Mouse (Mus musculus): ENCODE results near the gene Golph3. TPM values are rescaled to one million over a fixed set of nuclear protein-coding genes. Genes with fewer than 3 reads are reported as not detected.

Gene Golph3
- polyA plus RNA-seq, 1 experiment from 2014 or later = 85.1 TPM

- Histone ChIP-seq H3K4me1 (replicated peaks) (0 out of 2 replicates have a peak, but pooled peaks cover 7% of the 10 kb centered on the region), H3K9me3 (no peaks in the 10 kb centered on the region), H3K9ac (peak within 1 kb of the TSS; percentile 98), H3K27ac (peak within 1 kb of the TSS; percentile 96), H3K27me3 (replicated peaks) (no peaks in the 10 kb centered on the region), H3K4me3 (replicated peaks) (peak within 1 kb of the TSS; percentile 81), H3K4me2 (replicated peaks) (peak within 1 kb of the TSS; percentile 76), H3K36me3 (no peaks in the 10 kb centered on the region)
- under 1% methylated on average over 70 of the region's 70 CpGs for WGBS
- ATAC-seq = peak; percentile 48
Measured at GRCm38 (mm10) chr15:12321788-12322621, 755 bp downstream of the Golph3 start, which contains the start of gene 1810049J17Rik. Gene 1810049J17Rik, minus strand, starts transcription at chr15:12321899.

GRCm38 (mm10) chr15:12322676-12323402 is 1.6 kb downstream of the Golph3 start:
- 7% methylated on average over 9 of the region's 9 CpGs for WGBS
- no peak for ATAC-seq
- Histone ChIP-seq H3K36me3 (no peaks in the 10 kb centered on the region), H3K27me3 (replicated peaks) (no peaks in the 10 kb centered on the region), H3K9ac (peak overlapping the region; percentile 98), H3K4me3 (replicated peaks) (peak overlapping the region; percentile 81), H3K4me1 (replicated peaks) (0 out of 2 replicates have a peak, but pooled peaks cover 7% of the 10 kb centered on the region), H3K9me3 (no peaks in the 10 kb centered on the region), H3K4me2 (replicated peaks) (peak overlapping the region; percentile 64), H3K27ac (no peak overlapping the region)

GRCm38 (mm10) chr15:12324326-12324725 is 3.1 kb downstream of the Golph3 start:
- H3K4me1 ChIP-seq (replicated peaks) = 0 out of 2 replicates have a peak, but pooled peaks cover 7% of the 10 kb centered on the region
- 91% methylated on average over 1 of the region's 1 CpGs for WGBS
- no peak overlapping the region for H3K27ac ChIP-seq
- H3K9me3 ChIP-seq = no peaks in the 10 kb centered on the region
- no peaks in the 10 kb centered on the region for H3K36me3 ChIP-seq
- no peak overlapping the region for H3K4me3 ChIP-seq (replicated peaks)
- ATAC-seq = no peak
- H3K4me2 ChIP-seq (replicated peaks) = peak overlapping the region; percentile 3; the same call in 1 of the 2 replicates
- no peak overlapping the region for H3K9ac ChIP-seq
- no peaks in the 10 kb centered on the region for H3K27me3 ChIP-seq (replicated peaks)

GRCm38 (mm10) chr15:12330389-12330788 is 9.1 kb downstream of the Golph3 start:
- no peaks in the 10 kb centered on the region for H3K36me3 ChIP-seq
- H3K9me3 ChIP-seq = no peaks in the 10 kb centered on the region
- WGBS = 81% methylated on average over 3 of the region's 3 CpGs

GRCm38 (mm10) chr15:12330892-12331291 is 9.6 kb downstream of the Golph3 start:
- H3K27me3 ChIP-seq (replicated peaks) = no peaks in the 10 kb centered on the region
- ATAC-seq = peak; percentile 59
- H3K9me3 ChIP-seq = no peaks in the 10 kb centered on the region
- H3K9ac ChIP-seq = no peak overlapping the region
- H3K36me3 ChIP-seq = no peaks in the 10 kb centered on the region
- no peak overlapping the region for H3K4me3 ChIP-seq (replicated peaks)
- no peak overlapping the region for H3K27ac ChIP-seq
- H3K4me1 ChIP-seq (replicated peaks) = peaks cover 8% of the 10 kb centered on the region; the same call in 1 of the 2 replicates
- no peak overlapping the region for H3K4me2 ChIP-seq (replicated peaks)

More at GRCm38 (mm10) chr15:12330389-12330788, 9.1 kb downstream of the Golph3 start:
- H3K27ac ChIP-seq = no peak overlapping the region
- no peaks in the 10 kb centered on the region for H3K27me3 ChIP-seq (replicated peaks)
- H3K4me2 ChIP-seq (replicated peaks) = no peak overlapping the region
- H3K4me3 ChIP-seq (replicated peaks) = no peak overlapping the region
- no peak for ATAC-seq
- H3K9ac ChIP-seq = no peak overlapping the region
- H3K4me1 ChIP-seq (replicated peaks) = peaks cover 8% of the 10 kb centered on the region; the same call in 1 of the 2 replicates

- peak; percentile 29; the same call in 1 of the 2 replicates for ATAC-seq
- no peak overlapping the region for H3K4me3 ChIP-seq (replicated peaks)
- H3K9ac ChIP-seq = no peak overlapping the region
- H3K4me2 ChIP-seq (replicated peaks) = no peak overlapping the region
- H3K27ac ChIP-seq = no peak overlapping the region
- H3K27me3 ChIP-seq (replicated peaks) = no peaks in the 10 kb centered on the region
- no peaks in the 10 kb centered on the region for H3K9me3 ChIP-seq
- no peaks in the 10 kb centered on the region for H3K36me3 ChIP-seq
- 27% methylated on average over 1 of the region's 1 CpGs for WGBS
- H3K4me1 ChIP-seq (replicated peaks) = peaks cover 8% of the 10 kb centered on the region; the same call in 1 of the 2 replicates
Measured at GRCm38 (mm10) chr15:12331300-12331699, 10.1 kb downstream of the Golph3 start.

- Histone ChIP-seq H3K27me3 (replicated peaks) (no peaks in the 10 kb centered on the region), H3K36me3 (no peaks in the 10 kb centered on the region), H3K4me1 (replicated peaks) (peaks cover 8% of the 10 kb centered on the region; the same call in 1 of the 2 replicates), H3K4me2 (replicated peaks) (no peak overlapping the region), H3K9me3 (no peaks in the 10 kb centered on the region), H3K27ac (no peak overlapping the region), H3K9ac (no peak overlapping the region), H3K4me3 (replicated peaks) (no peak overlapping the region)
- no peak for ATAC-seq
- 83% methylated on average over 4 of the region's 4 CpGs for WGBS
Measured at GRCm38 (mm10) chr15:12334381-12334780, 13.1 kb downstream of the Golph3 start.

GRCm38 (mm10) chr15:12337030-12337778 is 16.0 kb downstream of the Golph3 start:
- H3K27me3 ChIP-seq (replicated peaks) = no peaks in the 10 kb centered on the region
- no peak overlapping the region for H3K9ac ChIP-seq
- WGBS = 85% methylated on average over 4 of the region's 4 CpGs
- H3K4me2 ChIP-seq (replicated peaks) = no peak overlapping the region
- no peak for ATAC-seq
- no peaks in the 10 kb centered on the region for H3K36me3 ChIP-seq
- no peaks in the 10 kb centered on the region for H3K9me3 ChIP-seq
- H3K4me1 ChIP-seq (replicated peaks) = peaks cover 3% of the 10 kb centered on the region
- no peak overlapping the region for H3K27ac ChIP-seq
- H3K4me3 ChIP-seq (replicated peaks) = no peak overlapping the region

GRCm38 (mm10) chr15:12337779-12338137 is 16.5 kb downstream of the Golph3 start:
- ATAC-seq = no peak
- Histone ChIP-seq H3K4me1 (replicated peaks) (peaks cover 3% of the 10 kb centered on the region), H3K27me3 (replicated peaks) (no peaks in the 10 kb centered on the region), H3K9me3 (no peaks in the 10 kb centered on the region), H3K4me3 (replicated peaks) (no peak overlapping the region), H3K9ac (no peak overlapping the region), H3K27ac (no peak overlapping the region), H3K4me2 (replicated peaks) (no peak overlapping the region), H3K36me3 (no peaks in the 10 kb centered on the region)
- 69% methylated on average over 3 of the region's 3 CpGs for WGBS

GRCm38 (mm10) chr15:12340536-12341400 is 19.5 kb downstream of the Golph3 start:
- ATAC-seq = 0 out of 2 replicates have a peak, but pooled peaks have one; percentile 23
- Histone ChIP-seq H3K27me3 (replicated peaks) (no peaks in the 10 kb centered on the region), H3K27ac (no peak overlapping the region), H3K9me3 (no peaks in the 10 kb centered on the region), H3K4me3 (replicated peaks) (no peak overlapping the region), H3K4me2 (replicated peaks) (no peak overlapping the region), H3K9ac (no peak overlapping the region), H3K36me3 (no peaks in the 10 kb centered on the region), H3K4me1 (replicated peaks) (peaks cover 3% of the 10 kb centered on the region)
- 68% methylated on average over 5 of the region's 5 CpGs for WGBS

- no peaks in the 10 kb centered on the region for H3K27me3 ChIP-seq (replicated peaks)
- no peak overlapping the region for H3K4me3 ChIP-seq (replicated peaks)
- WGBS = 49% methylated on average over 4 of the region's 4 CpGs
- H3K4me2 ChIP-seq (replicated peaks) = no peak overlapping the region
- no peak overlapping the region for H3K27ac ChIP-seq
- no peak overlapping the region for H3K9ac ChIP-seq
- 0 out of 2 replicates have a peak, but pooled peaks cover 4% of the 10 kb centered on the region for H3K36me3 ChIP-seq
- ATAC-seq = peak; percentile 45; the same call in 1 of the 2 replicates
- no peaks in the 10 kb centered on the region for H3K9me3 ChIP-seq
- peaks cover 3% of the 10 kb centered on the region for H3K4me1 ChIP-seq (replicated peaks)
Measured at GRCm38 (mm10) chr15:12341401-12341758, 20.1 kb downstream of the Golph3 start.

Measured in intestine, embryonic 15.5 days (tissue).